Mouse (Mus musculus): ENCODE results near the gene Ptprj. TPM values are rescaled to one million over a fixed set of nuclear protein-coding genes. Genes with fewer than 3 reads are reported as not detected.
"Not testable (repeated sequence)": the region's sequence is repeated elsewhere in the genome, so short reads cannot be mapped to it uniquely, and the experiment has no call there.

Ptprj gene
- polyA plus RNA-seq, 1 experiment from 2014 or later = 5.4 TPM

- ATAC-seq (ENCODE audit: insufficient read depth) = peak; percentile 44; the same call in 1 of the 2 replicates
- not testable (repeated sequence) for DNase-seq; H3K36me3 ChIP-seq (ENCODE audit: insufficient read depth); H3K4me3 ChIP-seq (ENCODE audit: low read depth, low read length); H3K4me1 ChIP-seq (ENCODE audit: insufficient read depth); H3K4me2 ChIP-seq; H3K27ac ChIP-seq (ENCODE audit: low read depth); H3K9ac ChIP-seq; H3K27me3 ChIP-seq (ENCODE audit: insufficient read depth, low read length); H3K9me3 ChIP-seq (ENCODE audit: low read depth, low read length)
- no CpG with 5 or more reads among the region's 11 CpGs for WGBS
These were observed 151.3 kb downstream of the Ptprj start for GRCm38 (mm10) chr2:90428988-90429717.

DNA sequence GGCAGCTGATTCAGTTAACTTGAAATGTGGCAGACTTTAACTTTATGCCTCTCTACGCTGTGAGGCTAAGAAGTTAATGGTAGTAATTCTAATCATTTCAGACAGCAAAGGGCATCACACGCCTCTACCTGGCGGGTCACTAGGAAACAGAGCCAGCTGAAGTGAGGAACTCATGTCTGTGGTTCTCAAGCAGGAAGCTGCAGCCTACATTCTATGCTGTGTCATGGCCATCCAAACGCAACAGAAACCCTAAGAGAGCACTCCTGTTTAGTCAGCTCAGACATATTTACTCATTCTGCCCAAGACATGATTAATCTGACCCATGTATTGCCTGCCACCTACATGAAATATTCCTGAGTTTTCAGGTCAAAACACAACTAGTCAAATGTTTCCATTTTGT is 155.5 kb downstream of the Ptprj start:
- H3K9ac ChIP-seq; H3K4me1 ChIP-seq (ENCODE audit: insufficient read depth); H3K4me3 ChIP-seq (ENCODE audit: low read depth, low read length); H3K4me2 ChIP-seq; H3K9me3 ChIP-seq (ENCODE audit: low read depth, low read length); DNase-seq; ATAC-seq (ENCODE audit: insufficient read depth); H3K27me3 ChIP-seq (ENCODE audit: insufficient read depth, low read length); H3K27ac ChIP-seq (ENCODE audit: low read depth); H3K36me3 ChIP-seq (ENCODE audit: insufficient read depth): not testable (repeated sequence)
- no CpG with 5 or more reads among the region's 4 CpGs for WGBS

GRCm38 (mm10) chr2:90422282-90422681 is 158.2 kb downstream of the Ptprj start:
- not testable (repeated sequence) for ATAC-seq (ENCODE audit: insufficient read depth); H3K27me3 ChIP-seq (ENCODE audit: insufficient read depth, low read length)
- whole genome bisulfite sequencing = 88% methylated on average over 6 of the region's 6 CpGs

GRCm38 (mm10) chr2:90414110-90414821 is 166.2 kb downstream of the Ptprj start:
- ATAC-seq (ENCODE audit: insufficient read depth); H3K4me3 ChIP-seq (ENCODE audit: low read depth, low read length); DNase-seq; H3K9me3 ChIP-seq (ENCODE audit: low read depth, low read length); H3K4me2 ChIP-seq; H3K27me3 ChIP-seq (ENCODE audit: insufficient read depth, low read length); H3K4me1 ChIP-seq (ENCODE audit: insufficient read depth); H3K9ac ChIP-seq; H3K27ac ChIP-seq (ENCODE audit: low read depth); H3K36me3 ChIP-seq (ENCODE audit: insufficient read depth): not testable (repeated sequence)
- WGBS = 83% methylated on average over 4 of the region's 4 CpGs

More at GRCm38 (mm10) chr2:90422282-90422681, 158.2 kb downstream of the Ptprj start:
- DNase-seq; H3K4me2 ChIP-seq; H3K9me3 ChIP-seq (ENCODE audit: low read depth, low read length); H3K9ac ChIP-seq; H3K27ac ChIP-seq (ENCODE audit: low read depth); H3K4me1 ChIP-seq (ENCODE audit: insufficient read depth); H3K36me3 ChIP-seq (ENCODE audit: insufficient read depth); H3K4me3 ChIP-seq (ENCODE audit: low read depth, low read length): not testable (repeated sequence)

DNA sequence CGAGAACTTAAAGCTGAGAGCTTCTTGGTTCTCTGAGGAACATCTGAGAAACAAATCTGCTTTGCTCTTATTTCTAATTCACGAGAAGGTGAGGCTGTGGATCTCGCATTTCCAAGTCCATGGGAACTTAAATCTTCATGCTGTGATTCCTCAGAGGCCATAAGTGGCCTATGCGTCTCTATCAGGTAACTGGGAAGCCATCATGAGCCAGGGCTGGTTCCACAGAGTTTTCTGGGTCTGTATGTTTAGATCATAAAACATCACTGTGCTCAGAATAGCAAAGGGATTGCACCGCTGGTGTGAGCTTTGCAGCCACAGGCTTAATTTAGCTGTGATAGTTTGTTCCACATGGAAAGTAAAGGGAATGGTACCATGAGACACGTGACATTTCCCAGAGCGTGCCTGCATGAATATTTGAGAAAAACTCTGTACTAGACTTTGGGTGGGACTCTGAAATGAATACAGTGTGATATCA is 181.8 kb downstream of the Ptprj start, which contains the start of gene Olfr1274-ps:
Olfr1274-ps (plus strand) TSS at position 51 of the 475 bp plus-strand sequence.
- not testable (repeated sequence) for H3K9me3 ChIP-seq (ENCODE audit: low read depth, low read length); H3K4me2 ChIP-seq; DNase-seq; H3K9ac ChIP-seq; H3K27me3 ChIP-seq (ENCODE audit: insufficient read depth, low read length); ATAC-seq (ENCODE audit: insufficient read depth); H3K4me3 ChIP-seq (ENCODE audit: low read depth, low read length); H3K4me1 ChIP-seq (ENCODE audit: insufficient read depth); H3K27ac ChIP-seq (ENCODE audit: low read depth); H3K36me3 ChIP-seq (ENCODE audit: insufficient read depth)
- WGBS = 76% methylated on average over 5 of the region's 7 CpGs

Other genes starting within 250 kb of the Ptprj start
- not detected in 2 replicates for gene Olfr1274-ps, start 182.0 kb downstream of the Ptprj start, polyA plus RNA-seq (2014; fragmentation: Nextera tagmentation; extraction: Ambion mirVana)
- 59.6 and 63.9 TPM in 2 replicates for gene Nup160, start 96.6 kb upstream of the Ptprj start, polyA plus RNA-seq (2014; fragmentation: Nextera tagmentation; extraction: Ambion mirVana)
- gene Fnbp4, start 164.7 kb upstream of the Ptprj start, polyA plus RNA-seq (2014; fragmentation: Nextera tagmentation; extraction: Ambion mirVana) = 96.9 and 106 TPM in 2 replicates
- gene Agbl2, start 202.1 kb upstream of the Ptprj start, polyA plus RNA-seq (2014; fragmentation: Nextera tagmentation; extraction: Ambion mirVana) = 0.96 and 1.2 TPM in 2 replicates

Measured in lung, embryonic 14.5 days (tissue).